Mouse (Mus musculus): Measurements from ENCODE around the gene Rps25.

DNA sequence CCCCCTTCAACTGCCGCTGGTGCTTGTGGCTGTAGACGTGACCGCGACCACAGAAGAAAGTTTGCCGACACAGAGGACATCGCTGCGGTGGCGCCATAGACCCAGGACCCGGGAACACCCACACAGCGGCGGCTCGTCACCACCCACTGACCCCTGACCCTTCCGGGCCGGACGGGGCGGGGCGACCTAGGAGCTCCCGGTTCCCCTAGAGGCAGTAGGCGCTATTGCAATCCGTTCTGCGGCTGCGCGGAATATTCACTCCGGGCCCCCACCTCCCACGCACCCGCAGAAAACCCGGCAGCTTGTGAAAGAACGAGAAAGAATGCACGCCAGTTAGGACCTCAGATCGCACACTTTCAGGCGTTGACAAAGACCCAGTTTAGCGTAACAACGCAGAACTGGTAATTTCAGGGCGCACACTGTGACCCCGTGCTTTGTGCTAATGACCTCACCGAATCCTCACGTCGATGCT lies 11.0 kb downstream of the Rps25 start:
- TF ChIP-seq POLR2A (IDR thresholded peaks at IDR 0.05; ENCODE audit: borderline replicate concordance, low read depth, low read length) = no peak
- TF ChIP-seq CTCF (IDR thresholded peaks at IDR 0.05; ENCODE audit: low read depth, low read length) = no peak
